Mouse (Mus musculus) stomach, postnatal 0 days (tissue): ENCODE measurements around the gene Mtr.

ENCODE experiments used
- CTCF ChIP-seq: IDR thresholded peaks from 2 replicates; pipeline ENCODE4 v1.5.1; 2016; ENCODE audit warnings: antibody characterized with exemption, low read depth, mild to moderate bottlenecking, moderate library complexity
- EP300 ChIP-seq: optimal IDR thresholded peaks from 2 replicates; pipeline ENCODE3; 2016; ENCODE audit warnings: antibody characterized with exemption

DNA sequence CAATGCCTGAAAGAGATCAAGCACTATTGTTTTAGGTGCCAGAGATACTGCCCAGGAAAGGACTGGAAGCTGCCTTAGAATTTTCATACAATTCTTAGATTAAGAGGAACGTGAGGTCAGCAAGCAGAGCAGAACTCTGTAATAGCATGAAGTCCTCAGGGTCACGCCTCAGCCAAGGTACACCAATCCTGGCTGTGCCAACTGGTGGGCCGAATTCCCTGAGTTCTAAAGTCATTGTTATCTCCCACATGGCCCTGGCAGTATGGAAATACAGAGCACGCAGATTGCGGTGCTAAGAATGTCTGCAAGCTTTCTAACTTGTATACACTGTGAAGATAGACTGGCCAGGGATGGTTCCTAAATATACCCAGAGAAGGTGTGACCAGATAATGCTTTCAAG is 43.0 kb downstream of the Mtr start:
- TF ChIP-seq CTCF (no peak), EP300 (no peak)
